Mouse (Mus musculus): Measurements from ENCODE around the gene Rimkla. TPM values are rescaled to one million over a fixed set of nuclear protein-coding genes. Genes with fewer than 3 reads are reported as not detected.

The Rimkla gene
- total and polyA plus RNA-seq, 2 experiments from 2014 or later, result 23.1 to 39.8 TPM

DNA sequence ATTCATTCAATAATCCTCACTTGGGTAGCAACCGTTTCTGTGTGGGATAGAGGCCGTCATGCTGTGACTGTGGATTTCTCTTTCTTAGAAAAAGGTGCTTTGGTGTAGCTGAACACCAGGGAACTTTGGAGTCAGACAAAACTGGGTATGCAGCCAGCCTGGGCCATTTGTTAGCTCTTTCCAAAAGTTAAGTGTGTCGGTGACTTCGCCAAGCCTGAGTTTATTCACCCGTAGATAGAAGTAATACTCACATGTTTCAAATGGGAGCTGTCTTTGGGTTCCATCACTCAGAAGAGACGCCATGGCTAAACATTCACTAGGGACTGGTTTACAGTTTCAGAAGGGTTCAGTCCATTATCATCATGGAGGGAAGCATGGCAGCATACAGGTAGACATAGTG lies 45.2 kb downstream of the Rimkla start:
- 85% methylated on average over 6 of the region's 6 CpGs for WGBS

DNA sequence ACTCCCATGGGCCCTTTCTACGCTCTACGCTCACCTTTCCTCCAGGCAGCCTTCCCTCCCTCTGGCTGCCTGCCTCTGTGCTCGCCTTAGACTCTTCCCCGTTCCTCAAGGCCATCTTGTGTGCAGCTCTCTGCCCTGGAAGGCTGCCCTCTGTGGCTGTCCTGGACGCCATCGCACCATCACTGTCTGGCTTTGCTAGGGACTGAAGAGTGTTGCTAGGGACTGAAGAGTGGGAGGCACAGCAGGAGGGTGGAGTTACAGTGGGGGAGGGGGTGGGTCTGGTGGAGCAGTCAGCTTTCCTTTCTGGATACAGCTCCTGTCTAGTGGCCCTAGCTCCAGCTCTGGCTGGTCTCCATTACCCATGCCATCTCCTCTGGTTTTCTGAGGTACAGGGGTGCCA lies 49.9 kb downstream of the Rimkla start:
- Histone ChIP-seq H3K9me3 (ENCODE audit: low read length) (no peaks in the 10 kb centered on the region), H3K4me2 (ENCODE audit: low read depth, low read length) (no peak overlapping the region), H3K27me3 (ENCODE audit: insufficient read depth, low read length) (no peaks in the 10 kb centered on the region), H3K4me3 (ENCODE audit: low read length) (no peak overlapping the region), H3K36me3 (ENCODE audit: insufficient read depth, low read length) (no peaks in the 10 kb centered on the region), H3K9ac (replicated peaks; ENCODE audit: low read length) (no peak overlapping the region), H3K27ac (no peak overlapping the region), H3K4me1 (ENCODE audit: insufficient read depth, low read length) (no peaks in the 10 kb centered on the region)
- DNase-seq (ENCODE audit: low spot score) (no peak), ATAC-seq (no peak)
- no peak for TF ChIP-seq CTCF (IDR thresholded peaks at IDR 0.05; ENCODE audit: low read depth)
- 39% methylated on average over 6 of the region's 6 CpGs for WGBS

More for the DNA sequence above, 45.2 kb downstream of the Rimkla start:
- Histone ChIP-seq H3K27ac (no peak overlapping the region), H3K4me3 (ENCODE audit: low read length) (no peak overlapping the region), H3K9ac (replicated peaks; ENCODE audit: low read length) (no peak overlapping the region), H3K27me3 (ENCODE audit: insufficient read depth, low read length) (no peaks in the 10 kb centered on the region), H3K36me3 (ENCODE audit: insufficient read depth, low read length) (no peaks in the 10 kb centered on the region), H3K4me1 (ENCODE audit: insufficient read depth, low read length) (no peaks in the 10 kb centered on the region), H3K9me3 (ENCODE audit: low read length) (no peaks in the 10 kb centered on the region), H3K4me2 (ENCODE audit: low read depth, low read length) (no peak overlapping the region)
- ATAC-seq (no peak), DNase-seq (ENCODE audit: low spot score) (no peak)
- no peak for TF ChIP-seq CTCF (IDR thresholded peaks at IDR 0.05; ENCODE audit: low read depth)

DNA sequence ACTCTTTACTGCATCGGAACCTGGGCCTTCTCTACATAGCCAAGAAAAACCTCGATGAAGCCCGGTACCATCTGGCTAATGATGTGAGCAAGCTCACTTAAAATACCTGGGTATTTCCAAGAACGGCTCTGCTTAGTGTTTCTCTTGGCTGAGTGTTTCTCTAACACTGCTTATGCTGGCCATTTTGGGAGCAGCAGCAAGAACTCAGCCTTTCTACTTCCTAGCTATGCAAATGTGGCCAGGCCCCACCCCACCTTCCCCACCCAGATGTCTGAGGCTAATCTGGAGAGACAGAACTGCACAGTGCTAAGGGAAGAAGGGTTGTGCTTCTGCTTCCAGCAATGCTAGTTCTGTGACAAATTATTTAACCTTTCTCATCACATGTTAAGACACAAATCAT lies 50.6 kb downstream of the Rimkla start:
- Histone ChIP-seq H3K36me3 (ENCODE audit: insufficient read depth, low read length) (no peaks in the 10 kb centered on the region), H3K27me3 (ENCODE audit: insufficient read depth, low read length) (no peaks in the 10 kb centered on the region), H3K9me3 (ENCODE audit: low read length) (no peaks in the 10 kb centered on the region), H3K4me1 (ENCODE audit: insufficient read depth, low read length) (no peaks in the 10 kb centered on the region), H3K27ac (no peak overlapping the region), H3K4me2 (ENCODE audit: low read depth, low read length) (no peak overlapping the region), H3K4me3 (ENCODE audit: low read length) (no peak overlapping the region), H3K9ac (replicated peaks; ENCODE audit: low read length) (no peak overlapping the region)
- no peak for TF ChIP-seq CTCF (IDR thresholded peaks at IDR 0.05; ENCODE audit: low read depth)
- 88% methylated on average over 4 of the region's 4 CpGs for WGBS
- DNase-seq (ENCODE audit: low spot score) (no peak), ATAC-seq (no peak)

DNA sequence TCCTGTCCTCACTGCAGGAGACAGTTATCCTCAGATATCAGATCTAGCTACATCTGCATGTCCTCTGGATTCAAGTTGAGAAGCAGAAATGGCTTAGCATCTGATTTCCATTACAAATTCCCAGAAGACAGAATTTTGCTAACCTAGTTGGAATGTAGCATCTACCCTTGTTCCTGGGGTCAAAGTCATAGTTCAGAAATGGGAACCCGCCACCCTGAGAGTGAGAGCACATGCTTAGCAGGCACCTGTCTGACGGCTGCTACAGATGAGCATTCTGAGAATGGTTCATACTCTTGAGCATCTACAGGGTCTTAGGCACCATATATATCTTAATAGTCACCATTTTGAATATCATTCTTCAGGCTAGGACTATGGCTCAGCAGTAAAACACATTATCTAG lies 54.5 kb downstream of the Rimkla start:
- Histone ChIP-seq H3K36me3 (ENCODE audit: insufficient read depth, low read length) (no peaks in the 10 kb centered on the region), H3K27me3 (ENCODE audit: insufficient read depth, low read length) (no peaks in the 10 kb centered on the region), H3K9ac (replicated peaks; ENCODE audit: low read length) (no peak overlapping the region), H3K9me3 (ENCODE audit: low read length) (0 out of 2 replicates have a peak, but pooled peaks cover 6% of the 10 kb centered on the region), H3K4me2 (ENCODE audit: low read depth, low read length) (no peak overlapping the region), H3K4me1 (ENCODE audit: insufficient read depth, low read length) (no peaks in the 10 kb centered on the region), H3K4me3 (ENCODE audit: low read length) (no peak overlapping the region), H3K27ac (no peak overlapping the region)
- TF ChIP-seq CTCF (IDR thresholded peaks at IDR 0.05; ENCODE audit: low read depth), result no peak
- DNase-seq (ENCODE audit: low spot score) (no peak), ATAC-seq (no peak)
- 90% methylated on average over 2 of the region's 2 CpGs for WGBS

DNA sequence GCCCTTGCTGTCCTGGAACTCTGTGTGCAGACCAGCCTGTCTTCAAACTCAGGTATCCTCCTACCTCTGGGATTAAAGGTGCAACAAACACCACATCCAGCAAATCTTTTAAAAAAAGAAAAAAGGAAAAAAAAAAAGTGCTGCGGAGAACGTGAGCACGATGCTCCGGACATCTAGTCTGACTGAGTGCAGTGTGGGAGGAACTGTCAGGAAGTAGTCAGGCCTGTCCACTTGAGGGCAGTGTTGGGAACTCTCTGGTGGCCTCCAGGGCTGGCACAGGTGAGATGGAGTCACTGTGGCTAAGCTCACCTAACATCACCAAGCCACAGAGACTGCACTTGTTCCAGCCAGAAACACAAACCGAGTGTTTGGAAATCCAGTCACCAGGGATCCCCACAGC lies 61.8 kb downstream of the Rimkla start:
- TF ChIP-seq CTCF (IDR thresholded peaks at IDR 0.05; ENCODE audit: low read depth), result peak; percentile 65

DNA sequence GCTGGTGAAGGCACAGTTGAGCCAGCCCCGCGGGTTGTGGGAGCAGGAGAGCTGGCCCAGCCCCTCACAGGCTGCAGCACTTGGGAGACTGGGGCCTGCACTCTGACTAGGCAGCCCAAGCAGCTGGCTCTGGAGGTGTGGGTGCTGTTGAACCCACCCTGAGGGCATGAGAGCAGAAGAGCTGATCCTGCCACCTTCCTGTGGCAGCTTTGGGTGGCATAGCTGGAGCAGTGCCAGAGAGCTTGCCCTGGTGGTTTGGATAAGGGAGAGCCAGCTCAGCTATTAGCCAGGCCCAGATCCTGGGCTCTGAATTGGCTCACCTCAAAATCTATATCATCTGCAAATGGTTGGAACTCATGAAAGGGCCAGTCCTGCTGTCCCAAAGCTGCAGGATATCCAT lies 64.7 kb downstream of the Rimkla start:
- Histone ChIP-seq H3K27me3 (ENCODE audit: insufficient read depth, low read length) (no peaks in the 10 kb centered on the region), H3K27ac (no peak overlapping the region), H3K4me1 (ENCODE audit: insufficient read depth, low read length) (0 out of 2 replicates have a peak, but pooled peaks cover 7% of the 10 kb centered on the region), H3K9ac (replicated peaks; ENCODE audit: low read length) (no peak overlapping the region), H3K4me2 (ENCODE audit: low read depth, low read length) (no peak overlapping the region), H3K4me3 (ENCODE audit: low read length) (no peak overlapping the region), H3K9me3 (ENCODE audit: low read length) (no peaks in the 10 kb centered on the region), H3K36me3 (ENCODE audit: insufficient read depth, low read length) (no peaks in the 10 kb centered on the region)
- TF ChIP-seq CTCF (IDR thresholded peaks at IDR 0.05; ENCODE audit: low read depth), result no peak
- 41% methylated on average over 2 of the region's 2 CpGs for WGBS
- no peak for DNase-seq (ENCODE audit: low spot score)
- no peak for ATAC-seq

More for the DNA sequence above, 61.8 kb downstream of the Rimkla start:
- Histone ChIP-seq H3K4me1 (ENCODE audit: insufficient read depth, low read length) (no peaks in the 10 kb centered on the region), H3K27ac (no peak overlapping the region), H3K9ac (replicated peaks; ENCODE audit: low read length) (no peak overlapping the region), H3K4me2 (ENCODE audit: low read depth, low read length) (no peak overlapping the region), H3K27me3 (ENCODE audit: insufficient read depth, low read length) (no peaks in the 10 kb centered on the region), H3K36me3 (ENCODE audit: insufficient read depth, low read length) (no peaks in the 10 kb centered on the region), H3K9me3 (ENCODE audit: low read length) (0 out of 2 replicates have a peak, but pooled peaks cover 2% of the 10 kb centered on the region), H3K4me3 (ENCODE audit: low read length) (no peak overlapping the region)
- ATAC-seq, result no peak
- DNase-seq (ENCODE audit: low spot score), result peak; percentile 50
- 27% methylated on average over 5 of the region's 5 CpGs for WGBS

DNA sequence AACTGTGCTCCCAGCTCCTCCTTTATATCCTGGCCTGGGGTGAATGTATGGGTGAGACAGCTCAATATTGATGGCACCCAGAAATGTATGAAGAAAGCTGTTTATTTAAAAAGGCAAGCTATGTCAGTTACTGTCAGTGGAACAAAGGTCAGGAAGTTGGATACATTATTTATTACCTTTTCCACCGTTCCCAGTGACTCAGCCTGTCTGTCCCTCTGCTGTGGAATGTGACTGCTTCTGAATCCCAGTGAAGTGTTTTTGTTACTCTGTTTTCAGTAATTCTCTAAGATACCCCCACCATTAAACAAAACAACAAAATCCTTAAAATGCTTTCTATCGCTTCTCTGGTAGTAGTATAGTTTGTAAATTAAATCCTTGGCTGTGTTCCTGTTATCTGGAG lies 66.8 kb downstream of the Rimkla start:
- H3K9me3 ChIP-seq (ENCODE audit: low read length), result no peaks in the 10 kb centered on the region
- no peak for ATAC-seq
- TF ChIP-seq CTCF (IDR thresholded peaks at IDR 0.05; ENCODE audit: low read depth), result no peak

More for the DNA sequence above, 66.8 kb downstream of the Rimkla start:
- Histone ChIP-seq H3K4me2 (ENCODE audit: low read depth, low read length) (no peak overlapping the region), H3K27me3 (ENCODE audit: insufficient read depth, low read length) (no peaks in the 10 kb centered on the region), H3K9ac (replicated peaks; ENCODE audit: low read length) (no peak overlapping the region), H3K4me1 (ENCODE audit: insufficient read depth, low read length) (peaks cover 11% of the 10 kb centered on the region; the same call in 1 of the 2 replicates), H3K27ac (no peak overlapping the region), H3K4me3 (ENCODE audit: low read length) (no peak overlapping the region), H3K36me3 (ENCODE audit: insufficient read depth, low read length) (no peaks in the 10 kb centered on the region)
- DNase-seq (ENCODE audit: low spot score), result no peak
- WGBS, result 63% methylated on average over 2 of the region's 2 CpGs

All from hindbrain, postnatal 0 days (tissue).